Mouse (Mus musculus) yolk sac, embryonic 10.5 days (tissue): ENCODE results near the gene Olfr64.
A peak's percentile ranks its signal among the peaks of the same experiment; 100 is the strongest.

Experiments used
- DNase-seq: peaks from one replicate; pipeline ENCODE4 v3.0.0-alpha.2; 2017; ENCODE audit warnings: low spot score

The Olfr64 gene

DNA sequence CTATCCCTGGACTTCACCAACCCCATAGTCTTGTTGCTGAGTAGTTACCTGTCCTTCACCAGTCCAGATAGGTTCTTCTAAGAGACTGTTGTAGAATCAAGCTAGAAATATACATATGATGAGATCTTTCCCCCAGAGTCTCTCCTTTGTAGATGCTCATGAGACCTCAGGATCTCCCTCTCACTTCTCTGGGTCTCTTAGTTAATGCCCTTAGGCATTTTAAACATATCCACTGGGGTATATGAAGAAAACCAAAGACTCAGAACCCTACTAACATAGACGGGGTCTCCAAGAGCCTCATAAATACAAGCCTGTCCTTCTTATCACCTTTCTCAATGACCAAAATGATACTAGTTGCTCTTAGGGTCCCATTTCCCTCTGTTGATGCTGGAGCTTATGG lies at the start of gene Olfr64:
Gene Olfr64 (minus strand): TSS at position 101 of the 400 bp plus-strand sequence.
- no peak for DNase-seq

DNA sequence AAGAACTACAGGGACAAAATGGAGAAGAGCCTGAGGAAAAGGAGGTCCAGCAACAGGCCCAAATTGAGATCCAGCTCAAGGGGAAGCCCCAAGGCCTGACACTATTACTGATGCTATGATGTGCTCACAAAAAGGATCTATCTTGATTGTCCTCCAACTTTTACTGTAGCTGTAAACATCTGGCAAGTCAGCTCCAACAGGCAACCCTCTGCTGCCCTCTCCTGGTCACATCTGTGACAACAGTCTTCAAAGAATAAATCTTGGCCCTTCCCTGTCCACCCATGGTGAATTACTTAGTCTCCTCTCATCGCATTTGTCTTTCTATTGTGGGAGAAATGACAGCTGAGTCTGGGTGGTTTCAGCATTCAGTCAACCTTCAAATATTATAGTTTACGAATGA lies 48.4 kb upstream of the Olfr64 start:
- peak; percentile 9 for DNase-seq

DNA sequence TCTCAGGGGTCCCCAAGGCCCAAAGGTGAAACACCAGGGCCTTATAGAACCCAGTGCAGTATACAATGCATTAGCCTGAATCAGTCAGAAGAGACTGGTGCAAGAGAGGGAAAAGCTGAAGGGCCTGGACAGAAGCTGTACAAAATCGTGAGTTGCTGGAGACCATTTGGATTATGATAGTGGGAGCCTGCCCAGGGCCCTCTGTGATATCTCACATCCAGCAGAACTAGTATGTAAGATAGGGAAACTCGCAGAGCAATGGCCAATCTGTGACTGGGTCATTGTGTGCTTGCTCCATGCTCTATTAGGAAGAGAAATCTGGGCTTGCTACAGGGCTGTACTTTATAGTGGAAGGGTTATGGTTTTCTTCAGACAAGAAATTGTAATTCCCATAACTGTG lies 40.0 kb upstream of the Olfr64 start, which contains the start of gene Olfr632:
Gene Olfr632 (plus strand): TSS at position 84 of the 400 bp plus-strand sequence.
- DNase-seq, result no peak

DNA sequence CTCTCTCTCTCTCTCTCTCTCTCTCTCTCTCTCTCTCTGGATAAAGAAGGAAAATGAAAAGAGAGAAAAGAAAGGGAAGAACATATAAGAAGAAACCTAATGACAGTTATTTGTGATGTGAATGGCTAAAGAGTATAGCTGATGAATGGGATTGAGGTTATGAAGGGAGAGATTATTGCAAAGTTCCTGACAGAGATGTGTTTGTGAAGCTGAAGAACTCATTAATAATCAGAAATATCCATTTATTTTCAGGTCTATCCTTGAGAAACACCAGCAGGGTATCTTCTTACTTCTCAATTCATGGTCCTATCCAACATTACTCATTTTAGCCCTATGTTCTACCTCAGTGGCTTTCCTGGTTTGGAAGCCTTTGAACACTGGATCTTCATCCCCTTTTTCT lies 34.2 kb upstream of the Olfr64 start, which contains the start of gene Olfr631:
Gene Olfr631 (plus strand): TSS at position 301 of the 400 bp plus-strand sequence.
- no peak for DNase-seq

DNA sequence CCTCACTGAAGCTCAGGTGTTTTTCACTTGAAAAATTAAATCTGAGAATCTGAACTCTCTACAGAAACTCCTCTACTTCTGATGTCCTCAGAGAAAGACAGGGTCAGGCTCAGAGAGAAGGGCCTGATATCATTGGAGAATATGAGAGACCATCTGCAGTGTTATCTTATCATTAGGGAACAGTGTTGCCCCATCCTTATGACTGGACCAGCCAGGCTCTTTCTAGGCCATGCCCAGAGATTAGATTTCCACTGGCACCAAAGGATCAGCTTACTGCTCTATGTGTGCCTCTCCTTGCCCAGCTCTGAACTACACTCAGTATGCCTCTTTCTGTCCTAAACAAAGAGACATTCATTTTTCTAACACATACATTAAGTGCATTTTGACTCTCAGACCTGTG lies 21.1 kb upstream of the Olfr64 start:
- peak; percentile 7 for DNase-seq

DNA sequence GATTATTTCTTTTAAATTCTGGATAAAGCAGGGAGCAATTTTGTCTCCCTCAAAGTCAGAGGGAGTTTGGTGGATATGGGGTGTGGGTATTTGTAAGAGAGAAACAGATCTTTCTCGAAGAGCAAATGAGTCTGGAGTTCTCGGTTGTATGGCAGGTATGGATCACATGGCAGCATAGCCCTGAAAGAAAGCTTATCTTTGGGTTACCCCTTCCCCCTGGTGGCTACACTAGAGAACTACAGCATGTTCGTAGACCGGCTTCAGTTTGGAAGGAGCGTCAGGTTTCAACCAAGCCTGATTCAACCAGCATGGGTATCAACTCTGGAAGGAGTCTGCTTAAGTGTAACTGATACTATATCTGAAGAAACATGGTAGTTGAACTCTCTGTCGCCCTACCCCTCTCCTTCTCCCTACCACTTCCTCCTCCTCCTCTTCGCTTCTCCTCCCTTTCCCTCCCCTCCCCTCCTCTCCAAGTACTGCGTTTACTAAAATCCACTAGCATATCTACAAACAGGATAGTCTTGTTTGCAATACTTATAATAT lies 18.8 kb upstream of the Olfr64 start:
- peak; percentile 7 for DNase-seq

DNA sequence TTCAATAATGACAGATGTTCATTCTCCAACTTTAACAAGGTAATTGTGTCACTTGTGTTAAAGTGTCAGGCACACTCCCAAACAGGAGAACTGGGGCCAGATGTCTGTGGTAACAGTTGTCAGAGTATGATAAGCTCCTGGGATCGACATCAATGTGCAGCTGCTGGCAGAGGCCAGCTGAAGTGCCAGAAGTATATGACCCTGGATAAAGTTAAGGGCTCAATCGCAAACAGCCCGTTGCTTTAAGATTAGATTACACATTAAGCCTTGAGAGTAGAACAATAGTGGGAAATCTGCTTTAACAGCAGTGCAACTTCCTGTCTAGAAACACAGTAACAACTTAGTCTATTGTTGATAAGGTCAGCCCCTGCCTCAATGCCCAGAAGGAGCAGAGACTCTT lies 15.8 kb upstream of the Olfr64 start:
- peak; percentile 27 for DNase-seq

DNA sequence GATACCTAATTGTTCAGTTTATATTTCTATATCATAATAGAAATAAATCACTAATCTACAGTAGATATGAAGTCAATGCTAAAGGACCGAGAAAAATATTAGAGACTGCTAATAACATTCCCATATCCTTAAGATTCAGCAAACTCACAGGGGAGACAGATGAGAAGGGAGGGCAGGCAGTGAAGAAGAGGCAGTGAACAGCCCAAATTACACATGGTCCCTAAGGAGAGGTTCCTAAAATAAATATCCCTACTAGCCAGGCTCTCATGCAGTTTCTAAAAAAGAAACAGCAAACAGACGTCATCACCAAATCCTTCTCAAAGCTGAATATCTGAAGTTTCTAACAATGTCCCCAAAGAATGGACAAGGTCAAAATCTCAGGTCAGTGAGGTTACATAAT lies 8.9 kb upstream of the Olfr64 start, which contains the start of gene Olfr65:
Gene Olfr65 (plus strand): TSS at position 301 of the 400 bp plus-strand sequence.
- DNase-seq, result no peak

DNA sequence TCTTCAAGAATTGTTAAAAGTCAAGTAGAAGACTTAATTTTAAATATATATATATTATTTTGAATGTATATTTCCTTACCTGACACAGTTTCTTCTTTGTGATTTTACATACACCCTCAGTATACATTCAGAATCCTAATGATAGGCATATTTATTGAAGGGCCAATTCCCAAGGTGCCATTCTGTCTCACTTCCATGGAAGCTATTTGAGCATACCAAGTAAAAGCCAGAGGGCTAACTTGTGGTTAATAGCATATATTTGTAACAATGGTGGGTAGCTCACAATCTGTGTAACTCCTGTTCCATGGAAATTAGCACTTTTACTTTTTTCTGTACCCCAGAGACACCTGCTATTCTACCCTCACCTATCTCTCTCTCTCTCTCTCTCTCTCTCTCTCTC lies 8.1 kb downstream of the Olfr64 start, which contains the start of gene Olfr66:
Gene Olfr66 (minus strand): TSS at position 101 of the 400 bp plus-strand sequence.
- no peak for DNase-seq

DNA sequence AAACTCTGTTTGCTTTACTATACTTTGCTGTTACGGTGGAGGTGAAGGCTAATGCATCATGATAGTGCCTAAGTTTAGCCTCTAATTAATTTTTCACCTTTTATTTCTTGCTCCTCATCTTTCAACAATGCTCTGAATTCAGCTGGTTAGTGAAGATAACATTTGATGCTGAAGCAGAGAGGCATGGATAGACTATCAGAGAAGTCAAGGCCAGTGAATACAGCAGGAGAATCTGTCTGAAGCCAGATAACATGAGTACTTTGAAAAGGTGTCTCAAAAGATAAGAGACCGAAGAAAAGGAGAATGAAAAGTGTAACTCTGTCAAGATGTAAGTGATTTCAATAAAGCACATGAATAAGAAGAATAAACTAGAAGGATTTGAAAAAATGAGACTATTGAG lies 17.2 kb downstream of the Olfr64 start:
- no peak for DNase-seq

DNA sequence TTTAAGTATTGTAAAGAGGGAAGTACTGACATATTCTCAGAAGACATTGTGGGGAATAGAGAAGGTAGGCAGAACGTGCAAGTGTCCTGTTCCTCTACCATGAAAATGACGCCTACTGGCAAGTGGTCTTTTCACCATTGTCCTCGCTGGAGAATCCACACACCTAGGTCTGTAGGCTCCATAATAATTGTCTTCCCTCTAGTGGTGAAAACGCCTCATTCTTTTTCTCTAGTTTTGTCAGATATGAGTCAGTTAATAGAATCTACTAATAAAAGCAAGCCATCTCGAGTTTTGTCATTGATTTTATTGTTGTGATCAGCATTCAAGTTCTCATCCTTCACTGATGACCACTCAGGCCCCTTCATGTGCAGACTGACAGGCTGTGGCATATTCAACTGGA lies 19.8 kb downstream of the Olfr64 start:
- DNase-seq, result no peak

DNA sequence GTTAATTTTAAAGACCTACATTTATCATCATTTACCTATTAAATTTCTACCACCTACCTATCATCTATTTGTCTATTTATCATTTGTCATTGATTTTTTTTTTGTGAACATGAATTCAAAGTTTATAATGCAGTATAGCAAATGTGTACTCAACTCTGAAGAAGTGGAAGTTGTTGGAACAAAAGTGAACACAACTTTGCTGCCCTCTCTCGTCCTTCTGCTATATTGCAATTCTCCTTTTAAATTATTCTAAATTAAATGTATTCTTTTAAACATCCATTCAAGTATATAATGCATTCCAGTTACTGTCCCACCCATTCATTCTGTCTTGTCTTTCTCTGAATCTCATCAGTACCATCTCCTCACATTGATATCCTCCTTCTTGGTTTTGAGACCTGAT lies 21.2 kb downstream of the Olfr64 start:
- DNase-seq, result no peak

DNA sequence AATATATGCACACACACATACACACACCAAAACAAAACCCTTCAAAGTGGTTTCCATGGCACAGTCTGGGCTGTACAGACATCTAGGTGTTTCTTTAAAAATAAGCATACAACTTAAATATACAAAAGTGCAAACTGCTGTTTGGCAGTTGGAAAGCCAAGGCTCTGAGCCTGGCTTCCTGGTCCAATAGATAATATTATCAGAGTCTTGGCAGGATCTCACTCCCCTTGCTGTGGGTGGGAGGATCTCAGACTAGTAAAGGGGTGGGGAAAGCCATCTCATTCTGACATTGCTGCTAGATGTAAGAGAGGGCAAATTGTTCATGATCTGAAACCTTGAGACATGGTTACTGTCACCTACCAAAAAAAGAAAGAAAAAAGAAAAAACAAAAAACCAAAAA lies 23.6 kb downstream of the Olfr64 start:
- DNase-seq, result no peak

DNA sequence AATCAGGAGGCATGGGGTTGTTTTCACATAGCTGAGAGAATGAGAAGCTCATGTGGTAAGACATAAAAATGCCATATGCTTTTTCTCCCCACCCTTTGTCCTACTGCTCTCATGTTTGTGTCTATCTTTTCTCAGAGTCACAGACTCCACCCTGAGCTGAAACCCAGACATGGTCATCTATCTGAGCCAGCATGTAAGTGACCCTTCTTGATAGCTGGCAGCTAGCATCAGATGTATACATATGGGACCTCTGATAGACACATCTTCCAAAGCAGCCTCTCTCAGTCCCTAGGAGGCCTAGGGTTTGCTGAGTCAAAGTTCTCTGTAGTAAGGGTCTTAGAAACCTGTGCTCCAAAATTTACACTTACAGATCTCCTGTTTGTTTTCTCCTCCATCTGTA lies 28.6 kb downstream of the Olfr64 start:
- peak; percentile 17 for DNase-seq

DNA sequence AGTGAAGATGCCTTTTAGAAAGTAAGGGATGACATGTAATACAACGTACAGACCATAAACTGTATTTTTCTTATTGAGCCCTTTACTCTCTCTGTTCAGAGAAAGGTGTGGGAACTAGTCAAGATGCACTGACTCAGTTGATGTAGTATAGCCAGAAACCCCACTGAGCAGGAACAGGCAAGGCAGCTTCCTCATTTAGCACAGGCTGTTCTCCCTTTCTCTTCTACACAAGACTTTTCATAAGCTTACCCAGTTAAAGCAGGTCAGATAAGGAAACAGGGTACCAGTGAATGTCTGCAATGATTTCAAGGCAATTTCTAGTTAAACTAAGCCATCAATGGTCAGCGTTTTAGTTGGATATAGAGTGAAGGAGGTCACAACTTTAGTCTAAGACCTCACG lies 32.8 kb downstream of the Olfr64 start:
- no peak for DNase-seq

DNA sequence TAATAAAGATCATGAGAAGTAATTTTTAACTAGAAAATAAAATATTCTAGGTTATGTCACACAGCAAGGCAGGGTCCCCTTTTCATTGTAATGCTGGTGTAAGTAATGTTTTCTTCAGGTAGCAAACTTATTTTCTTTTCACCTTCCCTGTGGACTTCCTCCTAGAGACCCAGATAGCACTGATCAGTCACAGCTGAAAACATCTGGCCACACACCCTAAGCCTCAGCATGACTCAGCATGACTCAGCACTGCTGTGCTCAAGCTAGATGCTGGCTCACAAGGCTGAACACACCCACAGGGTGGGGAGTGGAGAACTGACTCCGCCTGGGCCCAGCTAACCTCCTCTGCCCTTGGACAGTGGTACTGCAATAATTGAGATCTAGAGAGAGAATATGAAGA lies 33.4 kb downstream of the Olfr64 start:
- peak; percentile 66 for DNase-seq

DNA sequence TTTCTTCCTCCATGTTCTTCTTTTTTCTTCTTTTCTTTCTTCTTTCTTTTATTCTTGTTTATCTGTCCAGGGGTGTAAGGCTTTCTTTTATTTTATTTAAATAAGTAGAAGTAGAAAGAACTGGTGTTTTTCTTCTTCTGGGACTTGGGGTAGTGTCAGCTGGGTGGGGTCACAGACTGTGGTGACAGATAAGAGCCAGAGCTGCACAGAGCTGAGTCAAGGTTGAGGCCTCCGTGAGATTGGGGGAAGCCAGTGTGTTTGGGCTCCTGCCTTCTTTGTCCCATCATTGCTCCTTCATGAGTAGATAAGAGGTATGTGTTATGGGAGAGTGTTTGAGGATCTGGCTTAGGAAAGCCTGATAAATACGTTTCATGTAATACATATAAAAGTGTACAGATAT lies 35.2 kb downstream of the Olfr64 start:
- peak; percentile 41 for DNase-seq

DNA sequence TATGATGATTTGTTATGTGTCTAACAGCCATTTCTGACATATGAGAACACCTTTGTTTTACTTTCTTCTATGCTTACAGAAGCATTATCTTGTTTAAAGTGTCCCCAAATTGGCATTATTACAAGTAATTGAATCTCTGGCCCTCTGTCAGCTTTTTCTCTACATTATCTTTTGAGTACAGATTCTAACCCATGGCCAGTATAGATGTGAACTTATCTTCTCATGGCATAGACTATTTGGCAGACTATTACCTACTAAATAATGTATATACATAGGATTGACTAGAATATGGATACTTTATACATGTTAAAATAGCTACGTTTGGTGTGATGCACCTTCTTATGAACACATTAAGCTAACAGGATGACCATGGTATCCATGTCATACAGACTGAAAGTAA lies 39.6 kb downstream of the Olfr64 start:
- DNase-seq, result no peak

DNA sequence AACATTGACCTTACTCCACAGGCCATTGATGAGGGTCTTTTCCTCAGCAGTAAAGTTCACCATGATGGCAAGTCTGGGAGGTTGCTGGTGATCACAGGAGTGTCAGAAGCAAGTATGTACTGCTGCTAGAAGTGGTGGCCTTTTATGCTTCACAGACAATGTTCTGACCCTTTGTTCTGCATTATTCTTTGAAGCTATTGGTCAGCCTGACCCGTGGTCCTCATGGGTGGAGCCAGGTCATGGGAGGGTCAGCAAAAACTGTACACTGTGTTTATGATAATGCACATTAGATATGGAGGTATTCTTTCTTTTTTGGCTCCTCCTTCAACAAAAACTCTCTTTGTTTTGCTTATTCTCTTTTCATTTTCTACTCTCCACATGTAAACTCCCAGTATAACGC lies 41.2 kb downstream of the Olfr64 start, which contains the start of gene Hbb-y:
Gene Hbb-y (minus strand): TSS at position 127 of the 400 bp plus-strand sequence.
- peak; percentile 28 for DNase-seq

DNA sequence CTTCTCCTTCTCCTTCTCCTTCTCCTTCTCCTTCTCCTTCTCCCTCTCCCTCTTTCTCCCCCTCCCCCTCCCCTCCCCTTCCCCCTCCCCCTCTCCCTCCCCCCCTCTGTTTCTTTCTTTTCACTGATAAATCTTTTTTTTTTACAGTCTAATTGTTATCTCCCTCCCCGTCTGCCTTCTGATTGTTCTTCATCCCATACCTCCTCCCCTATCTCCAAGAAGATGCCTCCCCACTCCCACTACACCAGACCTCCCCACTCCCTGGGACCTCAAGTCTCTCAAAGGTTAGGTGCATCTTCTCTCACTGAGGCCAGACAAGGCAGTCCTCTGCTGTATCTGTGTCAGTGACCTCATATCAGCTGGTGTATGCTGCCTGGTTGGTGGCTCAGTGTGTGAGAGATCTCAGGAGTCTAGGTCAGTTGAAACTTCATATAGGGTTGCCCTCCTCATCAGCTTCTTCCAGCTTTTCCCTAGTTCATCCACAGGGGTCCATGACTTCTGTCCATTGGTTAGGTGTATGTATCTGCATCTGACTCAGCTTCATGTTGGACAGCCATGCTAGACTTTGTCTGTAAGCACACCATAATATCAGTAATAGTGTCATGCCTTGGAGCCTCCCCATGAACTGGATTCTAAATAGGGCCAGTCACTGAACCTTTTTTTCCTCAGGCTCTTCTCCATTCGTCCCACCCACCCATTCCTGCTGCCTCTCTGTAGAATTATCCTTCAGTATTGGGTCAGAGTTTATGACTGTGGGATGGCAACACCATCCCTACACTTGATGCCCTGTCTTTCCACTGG lies 49.6 kb downstream of the Olfr64 start:
- no peak for DNase-seq

DNA sequence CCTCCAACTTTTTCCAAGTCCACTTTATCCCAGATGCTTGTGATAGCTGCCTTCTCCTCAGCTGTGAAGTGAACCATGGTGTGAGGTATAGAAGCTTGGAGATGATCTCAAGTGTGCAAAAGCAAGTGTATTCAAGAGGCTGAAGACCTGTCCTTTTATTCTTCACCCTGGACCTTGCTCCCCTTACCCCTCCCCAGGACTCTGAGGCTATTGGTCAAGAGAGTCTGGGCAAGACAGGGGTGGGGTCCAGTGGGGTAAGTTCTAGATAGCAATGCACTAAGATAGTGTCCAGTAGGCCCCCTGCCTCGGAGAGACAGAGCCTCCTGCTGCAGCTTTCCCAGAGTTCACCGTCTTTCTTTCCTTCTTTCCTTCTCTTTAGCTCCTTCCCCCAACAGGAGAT lies 51.3 kb downstream of the Olfr64 start, which contains the start of gene Hbb-bh1:
Gene Hbb-bh1 (minus strand): TSS at position 131 of the 400 bp plus-strand sequence.
- peak; percentile 36 for DNase-seq

DNA sequence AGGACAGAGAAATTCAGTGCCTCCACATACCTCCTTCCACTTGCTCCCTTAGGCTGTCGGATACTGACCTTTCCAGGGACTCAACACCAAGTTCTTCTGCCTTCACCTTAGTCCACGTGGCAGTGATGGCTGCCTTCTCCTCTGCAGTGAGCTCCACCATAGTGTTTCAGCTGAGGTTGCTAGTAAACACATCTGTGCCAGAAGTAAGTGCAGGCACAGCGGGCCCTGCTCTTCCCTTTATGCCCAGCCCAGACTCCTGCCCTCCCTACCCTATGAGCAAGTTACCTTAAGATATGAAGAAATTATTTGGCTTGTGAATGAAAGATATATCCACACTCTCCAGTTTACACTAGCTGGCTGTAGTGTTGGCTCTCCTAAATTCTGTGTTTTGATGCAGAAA lies 54.0 kb downstream of the Olfr64 start, which contains the start of gene Hbb-bh2:
Gene Hbb-bh2 (minus strand): TSS at position 253 of the 400 bp plus-strand sequence.
- no peak for DNase-seq
